Mouse (Mus musculus) bone marrow macrophage, adult 2 months (primary cell): ENCODE data around the gene Cep152.

Experiments
- CTCF ChIP-seq: IDR thresholded peaks from 2 replicates; pipeline ENCODE4 v1.5.1; 2012; ENCODE audit warnings: low read depth, mild to moderate bottlenecking, low read length, moderate library complexity
- POLR2A ChIP-seq: IDR thresholded peaks from 2 replicates; pipeline ENCODE4 v1.6.1; 2012; ENCODE audit warnings: mild to moderate bottlenecking, low read depth, low read length, borderline replicate concordance

DNA sequence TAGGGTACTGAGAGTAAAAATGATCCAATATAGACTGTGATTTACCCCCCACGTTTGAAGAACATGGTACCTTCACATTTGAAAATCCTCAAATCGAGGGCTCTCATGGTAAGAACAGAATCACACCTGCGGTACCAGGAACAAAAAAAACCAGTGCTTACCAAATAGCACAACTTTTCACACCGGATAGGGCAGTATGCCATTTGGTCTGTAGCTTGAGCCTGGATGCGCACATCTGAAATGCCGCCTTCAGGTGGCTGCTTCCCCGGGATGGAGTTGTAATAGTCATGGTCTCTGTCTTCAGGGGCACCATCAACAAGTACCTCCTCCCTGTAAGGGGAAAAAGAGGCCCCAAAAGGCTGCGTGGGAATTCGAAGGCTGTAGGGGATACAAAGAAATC lies 30.5 kb upstream of the Cep152 start:
- TF ChIP-seq CTCF (no peak), POLR2A (no peak)
